Mouse (Mus musculus) spleen, adult 2 months (tissue): Measurements from ENCODE around the gene Olfr714. TPM values are rescaled to one million over a fixed set of nuclear protein-coding genes. Genes with fewer than 3 reads are reported as not detected.
"Not testable (repeated sequence)": the region's sequence is repeated elsewhere in the genome, so short reads cannot be mapped to it uniquely, and the experiment has no call there.

Experiments used
- DNase-seq, 2 experiments: peaks; one replicate each; pipeline versions ENCODE4 v3.0.0 to v3.0.0-alpha.2; 2012 to 2021; ENCODE audit warnings: low spot score in 2 of 2, low read depth in 1 of 2
- H3K27ac ChIP-seq: fragments of 200-500 bp; 2 replicates; pipeline ENCODE4 v1.5.1; 2012; ENCODE audit warnings: low read length, inconsistent platforms; ENCODE audit not compliant: insufficient read depth
- H3K27me3 ChIP-seq: fragments of 200-500 bp; 2 replicates; pipeline ENCODE4 v1.6.1; 2012; ENCODE audit warnings: mild to moderate bottlenecking, moderate library complexity, low read length, inconsistent platforms; ENCODE audit not compliant: control insufficient read depth, insufficient read depth
- H3K36me3 ChIP-seq: fragments of 200-500 bp; 2 replicates; pipeline ENCODE4 v1.6.1; 2012; ENCODE audit warnings: mild to moderate bottlenecking, low read length, inconsistent platforms; ENCODE audit not compliant: control insufficient read depth, insufficient read depth
- H3K4me1 ChIP-seq: fragments of 200-500 bp; 2 replicates; pipeline ENCODE4 v1.6.1; 2011; ENCODE audit warnings: inconsistent platforms; ENCODE audit not compliant: control insufficient read depth, insufficient read depth, insufficient read length
- H3K4me3 ChIP-seq: fragments of 200-500 bp; 2 replicates; pipeline ENCODE4 v1.5.1; 2011; ENCODE audit warnings: mild to moderate bottlenecking, inconsistent platforms; ENCODE audit not compliant: insufficient read depth, insufficient read length; ENCODE audit errors: extremely low read depth
- CTCF ChIP-seq: fragments of 200-500 bp; IDR thresholded peaks from 2 replicates; pipeline ENCODE4 v1.5.1; 2011; ENCODE audit warnings: mild to moderate bottlenecking, inconsistent platforms; ENCODE audit not compliant: insufficient read depth, insufficient read length, insufficient replicate concordance; ENCODE audit errors: extremely low read depth
- POLR2A ChIP-seq: fragments of 200-500 bp; IDR thresholded peaks from 2 replicates; pipeline ENCODE4 v1.6.1; 2011; ENCODE audit warnings: low read depth, low read length, inconsistent platforms
- WGBS: fragments of 180-500 bp; shearing (Covaris S2); methylation state at CpG from one replicate; pipeline ENCODE4 v1.1.7; 2018; 5-methylcytosine and 5-hydroxymethylcytosine counted together
- polyA plus RNA-seq: library from polyadenylated mRNA; depleted of rRNA; stranded (reverse); fragments of >200 nt; gene quantifications from 2 replicates; pipeline ENCODE4 v1.2.3, GENCODE M21; 2012; rRNA removed

The Olfr714 gene
- polyA plus RNA-seq, 1 experiment = not detected

DNA sequence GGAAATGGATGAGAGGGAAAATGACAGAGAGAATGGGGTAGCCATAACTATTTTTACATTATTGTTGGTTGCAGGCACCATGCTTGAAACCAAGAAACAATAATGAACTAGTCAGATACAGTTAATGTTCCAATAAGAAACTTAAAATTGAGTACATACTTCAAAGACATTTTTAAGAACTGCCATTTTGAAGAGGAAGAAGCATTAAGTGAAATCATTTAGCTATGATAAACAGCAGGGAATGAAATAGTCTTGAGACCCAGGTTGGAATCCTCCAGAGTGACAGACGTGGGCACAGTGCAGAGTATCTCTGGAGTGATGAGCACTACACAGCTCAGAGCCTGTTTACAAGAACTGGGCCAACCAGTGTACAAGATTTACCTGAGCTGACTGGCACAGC lies 22.1 kb downstream of the Olfr714 start, which contains the start of gene Olfr17:
Gene Olfr17, plus strand, starts transcription at position 301 of the 400 bp plus-strand sequence.
- no peak within 1 kb of the TSS for H3K4me3 ChIP-seq
- 53% methylated on average over 1 of the region's 1 CpGs for WGBS
- TF ChIP-seq CTCF = no peak
- TF ChIP-seq POLR2A = no peak

DNA sequence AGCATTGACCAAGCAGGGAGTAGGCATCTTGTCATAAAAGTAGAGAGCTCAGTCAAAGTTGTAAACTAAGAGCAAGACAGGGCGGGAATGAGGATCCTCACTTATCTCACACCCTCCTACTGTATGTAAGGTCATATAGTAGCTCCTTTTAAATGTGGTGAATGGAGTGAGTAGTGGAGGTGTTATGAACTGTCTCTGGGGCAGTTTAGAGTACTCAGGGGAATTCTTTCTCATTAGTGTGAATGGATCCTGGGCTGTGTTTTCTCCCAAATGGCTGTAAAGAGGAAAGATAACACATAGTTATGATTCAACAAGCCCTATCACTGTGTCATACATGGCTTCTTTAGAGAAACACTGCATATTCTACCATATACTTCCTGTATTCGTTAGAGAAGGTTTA lies 39.5 kb downstream of the Olfr714 start, which contains the start of gene Olfr715b:
Gene Olfr715b, minus strand, starts transcription at position 101 of the 400 bp plus-strand sequence.
- H3K4me1 ChIP-seq, H3K36me3 ChIP-seq, H3K27me3 ChIP-seq, H3K27ac ChIP-seq, DNase-seq, H3K4me3 ChIP-seq: not testable (repeated sequence)
- 83% methylated on average over 2 of the region's 2 CpGs for WGBS

More for the DNA sequence above, 22.1 kb downstream of the Olfr714 start, which contains the start of gene Olfr17:
- H3K27me3 ChIP-seq = no peaks in the 10 kb centered on the region
- H3K27ac ChIP-seq = no peak within 1 kb of the TSS
- no peaks in the 10 kb centered on the region for H3K36me3 ChIP-seq
- DNase-seq = no peak
- H3K4me1 ChIP-seq = no peaks in the 10 kb centered on the region

Other genes with a start within 250 kb of the Olfr714 start
- gene Olfr702, start 237.1 kb upstream of the Olfr714 start, polyA plus RNA-seq = not detected in 2 replicates
- not detected in 2 replicates for gene Olfr703, start 227.6 kb upstream of the Olfr714 start, polyA plus RNA-seq
- not detected in 2 replicates for gene Olfr704, start 207.8 kb upstream of the Olfr714 start, polyA plus RNA-seq
- not detected in 2 replicates for gene Olfr705, start 194.1 kb upstream of the Olfr714 start, polyA plus RNA-seq
- not detected in 2 replicates for gene Olfr706, start 182.8 kb upstream of the Olfr714 start, polyA plus RNA-seq
- not detected in 2 replicates for gene Olfr707, start 169.7 kb upstream of the Olfr714 start, polyA plus RNA-seq
- gene Olfr1532-ps1, start 163.0 kb upstream of the Olfr714 start, polyA plus RNA-seq = not detected in 2 replicates
- not detected in 2 replicates for gene Olfr709-ps1, start 138.8 kb upstream of the Olfr714 start, polyA plus RNA-seq
- gene Olfr710, start 122.7 kb upstream of the Olfr714 start, polyA plus RNA-seq = not detected in 2 replicates
- not detected in 2 replicates for gene Olfr6, start 107.0 kb upstream of the Olfr714 start, polyA plus RNA-seq
- gene Olfr711, start 95.5 kb upstream of the Olfr714 start, polyA plus RNA-seq = not detected in 2 replicates
- gene Olfr2, start 64.9 kb upstream of the Olfr714 start, polyA plus RNA-seq = not detected in 2 replicates
- gene Olfr713, start 39.8 kb upstream of the Olfr714 start, polyA plus RNA-seq = not detected in 2 replicates
- not detected in 2 replicates for gene Olfr17, start 22.2 kb downstream of the Olfr714 start, polyA plus RNA-seq
- not detected in 2 replicates for gene Olfr715b, start 39.4 kb downstream of the Olfr714 start, polyA plus RNA-seq
- not detected in 2 replicates for gene Olfr715, start 60.1 kb downstream of the Olfr714 start, polyA plus RNA-seq
- gene Olfr716, start 67.3 kb downstream of the Olfr714 start, polyA plus RNA-seq = not detected in 2 replicates
- not detected in 2 replicates for gene Nlrp14, start 96.0 kb downstream of the Olfr714 start, polyA plus RNA-seq
- gene Rbmxl2, start 138.5 kb downstream of the Olfr714 start, polyA plus RNA-seq = not detected in 2 replicates